Mouse (Mus musculus): ENCODE data around the gene Slc35e3. TPM values are rescaled to one million over a fixed set of nuclear protein-coding genes. Genes with fewer than 3 reads are reported as not detected.

Slc35e3 gene
- polyA plus RNA-seq, 1 experiment from 2014 or later = 34.0 TPM

- H3K4me3 ChIP-seq = no peak overlapping the region
- WGBS = 90% methylated on average over 16 of the region's 16 CpGs
- no peaks in the 10 kb centered on the region for H3K4me1 ChIP-seq
- ATAC-seq (ENCODE audit: insufficient number of reproducible peaks, insufficient read depth, low FRiP score, low TSS enrichment, low read depth) = no peak
- peaks cover 86% of the 10 kb centered on the region for H3K36me3 ChIP-seq
- no peak overlapping the region for H3K9ac ChIP-seq
- H3K27me3 ChIP-seq = no peaks in the 10 kb centered on the region
- H3K4me2 ChIP-seq = no peak overlapping the region
- H3K9me3 ChIP-seq = no peaks in the 10 kb centered on the region
- H3K27ac ChIP-seq = no peak overlapping the region
Observed at GRCm38 (mm10) chr10:117766111-117766895, 20.1 kb upstream of the Slc35e3 start.

GRCm38 (mm10) chr10:117765116-117765894 lies 19.1 kb upstream of the Slc35e3 start:
- Histone ChIP-seq H3K9ac (no peak overlapping the region), H3K4me1 (no peaks in the 10 kb centered on the region), H3K36me3 (peaks cover 86% of the 10 kb centered on the region), H3K4me2 (no peak overlapping the region), H3K4me3 (no peak overlapping the region), H3K27me3 (no peaks in the 10 kb centered on the region), H3K9me3 (no peaks in the 10 kb centered on the region), H3K27ac (no peak overlapping the region)
- WGBS = 91% methylated on average over 11 of the region's 11 CpGs
- no peak for ATAC-seq (ENCODE audit: insufficient number of reproducible peaks, insufficient read depth, low FRiP score, low TSS enrichment, low read depth)

GRCm38 (mm10) chr10:117764598-117764997 lies 18.4 kb upstream of the Slc35e3 start:
- 93% methylated on average over 6 of the region's 6 CpGs for WGBS
- no peak overlapping the region for H3K4me3 ChIP-seq
- H3K27ac ChIP-seq = no peak overlapping the region
- no peak overlapping the region for H3K4me2 ChIP-seq
- H3K27me3 ChIP-seq = no peaks in the 10 kb centered on the region
- H3K36me3 ChIP-seq = peaks cover 86% of the 10 kb centered on the region
- H3K9ac ChIP-seq = no peak overlapping the region
- H3K4me1 ChIP-seq = no peaks in the 10 kb centered on the region
- ATAC-seq (ENCODE audit: insufficient number of reproducible peaks, insufficient read depth, low FRiP score, low TSS enrichment, low read depth) = no peak
- no peaks in the 10 kb centered on the region for H3K9me3 ChIP-seq

- no peaks in the 10 kb centered on the region for H3K4me1 ChIP-seq
- H3K4me2 ChIP-seq = no peak overlapping the region
- no peak for ATAC-seq (ENCODE audit: insufficient number of reproducible peaks, insufficient read depth, low FRiP score, low TSS enrichment, low read depth)
- H3K9me3 ChIP-seq = no peaks in the 10 kb centered on the region
- no peaks in the 10 kb centered on the region for H3K27me3 ChIP-seq
- no peak overlapping the region for H3K27ac ChIP-seq
- H3K36me3 ChIP-seq = peaks cover 92% of the 10 kb centered on the region
- WGBS = 97% methylated on average over 16 of the region's 16 CpGs
- H3K9ac ChIP-seq = no peak overlapping the region
- no peak overlapping the region for H3K4me3 ChIP-seq
Observed at GRCm38 (mm10) chr10:117763588-117764190, 17.5 kb upstream of the Slc35e3 start.

- ATAC-seq (ENCODE audit: insufficient number of reproducible peaks, insufficient read depth, low FRiP score, low TSS enrichment, low read depth) = no peak
- peaks cover 95% of the 10 kb centered on the region for H3K36me3 ChIP-seq
- no peaks in the 10 kb centered on the region for H3K4me1 ChIP-seq
- H3K9me3 ChIP-seq = no peaks in the 10 kb centered on the region
- no peak overlapping the region for H3K9ac ChIP-seq
- H3K27ac ChIP-seq = no peak overlapping the region
- H3K4me2 ChIP-seq = no peak overlapping the region
- no peak overlapping the region for H3K4me3 ChIP-seq
- H3K27me3 ChIP-seq = no peaks in the 10 kb centered on the region
- 94% methylated on average over 12 of the region's 12 CpGs for WGBS
Observed at GRCm38 (mm10) chr10:117762966-117763365, 16.8 kb upstream of the Slc35e3 start.

- WGBS = 90% methylated on average over 2 of the region's 2 CpGs
Observed at GRCm38 (mm10) chr10:117762281-117762830, 16.2 kb upstream of the Slc35e3 start.

GRCm38 (mm10) chr10:117761551-117761950 lies 15.4 kb upstream of the Slc35e3 start:
- no peak for ATAC-seq (ENCODE audit: insufficient number of reproducible peaks, insufficient read depth, low FRiP score, low TSS enrichment, low read depth)
- Histone ChIP-seq H3K27me3 (no peaks in the 10 kb centered on the region), H3K9me3 (no peaks in the 10 kb centered on the region), H3K36me3 (peaks cover 97% of the 10 kb centered on the region), H3K9ac (no peak overlapping the region), H3K4me3 (no peak overlapping the region), H3K27ac (no peak overlapping the region), H3K4me2 (no peak overlapping the region), H3K4me1 (no peaks in the 10 kb centered on the region)
- WGBS = 95% methylated on average over 6 of the region's 6 CpGs

More at GRCm38 (mm10) chr10:117762281-117762830, 16.2 kb upstream of the Slc35e3 start:
- Histone ChIP-seq H3K4me2 (no peak overlapping the region), H3K9me3 (no peaks in the 10 kb centered on the region), H3K9ac (no peak overlapping the region), H3K4me1 (no peaks in the 10 kb centered on the region), H3K27me3 (no peaks in the 10 kb centered on the region), H3K4me3 (no peak overlapping the region), H3K27ac (no peak overlapping the region), H3K36me3 (peaks cover 97% of the 10 kb centered on the region)
- no peak for ATAC-seq (ENCODE audit: insufficient number of reproducible peaks, insufficient read depth, low FRiP score, low TSS enrichment, low read depth)

GRCm38 (mm10) chr10:117760831-117761335 lies 14.7 kb upstream of the Slc35e3 start:
- Histone ChIP-seq H3K36me3 (peaks cover 97% of the 10 kb centered on the region), H3K4me3 (no peak overlapping the region), H3K4me2 (no peak overlapping the region), H3K27ac (no peak overlapping the region), H3K27me3 (no peaks in the 10 kb centered on the region), H3K4me1 (no peaks in the 10 kb centered on the region), H3K9ac (no peak overlapping the region), H3K9me3 (no peaks in the 10 kb centered on the region)
- WGBS = 91% methylated on average over 9 of the region's 9 CpGs
- no peak for ATAC-seq (ENCODE audit: insufficient number of reproducible peaks, insufficient read depth, low FRiP score, low TSS enrichment, low read depth)

GRCm38 (mm10) chr10:117759844-117760630 lies 13.9 kb upstream of the Slc35e3 start:
- Histone ChIP-seq H3K9me3 (no peaks in the 10 kb centered on the region), H3K4me3 (no peak overlapping the region), H3K4me2 (no peak overlapping the region), H3K27ac (no peak overlapping the region), H3K4me1 (no peaks in the 10 kb centered on the region), H3K9ac (no peak overlapping the region), H3K36me3 (peaks cover 97% of the 10 kb centered on the region), H3K27me3 (no peaks in the 10 kb centered on the region)
- 93% methylated on average over 10 of the region's 10 CpGs for WGBS
- no peak for ATAC-seq (ENCODE audit: insufficient number of reproducible peaks, insufficient read depth, low FRiP score, low TSS enrichment, low read depth)

- Histone ChIP-seq H3K9me3 (no peaks in the 10 kb centered on the region), H3K36me3 (peaks cover 98% of the 10 kb centered on the region), H3K27me3 (no peaks in the 10 kb centered on the region), H3K27ac (no peak overlapping the region), H3K9ac (no peak overlapping the region), H3K4me2 (no peak overlapping the region), H3K4me1 (no peaks in the 10 kb centered on the region), H3K4me3 (no peak overlapping the region)
- no peak for ATAC-seq (ENCODE audit: insufficient number of reproducible peaks, insufficient read depth, low FRiP score, low TSS enrichment, low read depth)
- 91% methylated on average over 18 of the region's 18 CpGs for WGBS
Observed at GRCm38 (mm10) chr10:117758749-117759727, 12.9 kb upstream of the Slc35e3 start.

Data from embryonic facial prominence, embryonic 13.5 days (tissue).